Mouse (Mus musculus): ENCODE measurements around the gene Cebpa.

Gene Cebpa

GRCm38 (mm10) chr7:35146269-35146668, 27.2 kb downstream of the Cebpa start:
- no peak for DNase-seq (ENCODE audit: low read depth)

DNA sequence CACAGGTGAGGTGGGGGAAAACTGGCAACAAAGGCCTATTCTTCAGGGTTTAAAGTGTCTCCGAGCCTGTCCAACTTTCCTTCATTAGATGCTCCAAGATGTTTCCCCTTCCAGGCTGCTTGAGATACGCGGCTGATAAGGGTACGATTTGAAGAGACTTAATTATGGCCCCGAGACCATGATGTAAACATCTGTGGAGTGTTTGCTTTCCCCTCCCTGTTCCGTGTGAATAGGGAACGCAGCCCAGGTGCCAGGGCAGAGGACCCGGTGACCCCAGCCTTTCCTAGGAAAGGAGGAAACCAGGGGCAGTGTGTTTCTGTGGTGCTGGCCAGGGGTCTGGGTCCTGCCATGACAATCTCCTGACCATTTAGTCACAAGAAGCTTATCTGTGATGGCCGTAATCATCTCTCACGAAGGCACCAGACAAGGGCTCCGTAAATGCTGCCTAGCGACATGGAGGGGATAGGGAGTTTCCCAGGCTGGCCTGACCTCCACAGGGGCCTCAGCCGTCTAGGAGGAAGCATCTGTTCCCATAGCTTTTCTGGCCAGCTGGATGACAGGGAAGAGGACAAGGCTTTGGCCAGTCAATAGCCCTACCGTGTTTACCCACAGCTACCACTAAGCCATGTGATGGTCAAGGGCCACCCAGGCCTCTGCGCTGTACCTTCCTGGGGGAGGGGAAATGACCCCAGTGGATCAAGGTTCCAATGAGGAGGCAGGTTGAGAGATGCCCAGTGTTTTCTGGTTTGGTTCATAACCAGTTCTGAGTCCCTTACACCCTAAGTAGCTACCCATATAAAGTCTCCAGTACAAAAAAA, 30.7 kb downstream of the Cebpa start:
- no peak for DNase-seq (ENCODE audit: low read depth)

DNA sequence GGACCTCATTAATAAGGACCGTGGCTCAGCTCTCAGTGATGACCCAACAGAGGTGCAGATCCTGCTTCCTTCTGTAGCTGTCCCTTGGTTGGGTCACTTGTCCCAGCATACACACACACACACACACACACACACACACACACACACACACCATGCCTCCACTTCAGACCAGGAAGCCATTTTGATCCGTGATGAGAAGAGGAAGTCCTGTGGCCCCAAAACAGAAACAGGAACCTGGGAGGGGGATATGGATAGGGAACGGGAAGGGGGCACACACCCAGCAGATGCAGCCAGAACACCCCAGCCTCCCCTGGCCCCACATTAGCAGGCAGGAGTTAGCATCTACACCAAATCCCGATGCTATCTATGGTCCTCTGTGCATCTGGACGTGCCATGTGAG, 31.8 kb downstream of the Cebpa start:
- DNase-seq (ENCODE audit: low read depth): no peak

- no peak for DNase-seq (ENCODE audit: low read depth)
Observed at GRCm38 (mm10) chr7:35154449-35154848, 35.4 kb downstream of the Cebpa start.

DNA sequence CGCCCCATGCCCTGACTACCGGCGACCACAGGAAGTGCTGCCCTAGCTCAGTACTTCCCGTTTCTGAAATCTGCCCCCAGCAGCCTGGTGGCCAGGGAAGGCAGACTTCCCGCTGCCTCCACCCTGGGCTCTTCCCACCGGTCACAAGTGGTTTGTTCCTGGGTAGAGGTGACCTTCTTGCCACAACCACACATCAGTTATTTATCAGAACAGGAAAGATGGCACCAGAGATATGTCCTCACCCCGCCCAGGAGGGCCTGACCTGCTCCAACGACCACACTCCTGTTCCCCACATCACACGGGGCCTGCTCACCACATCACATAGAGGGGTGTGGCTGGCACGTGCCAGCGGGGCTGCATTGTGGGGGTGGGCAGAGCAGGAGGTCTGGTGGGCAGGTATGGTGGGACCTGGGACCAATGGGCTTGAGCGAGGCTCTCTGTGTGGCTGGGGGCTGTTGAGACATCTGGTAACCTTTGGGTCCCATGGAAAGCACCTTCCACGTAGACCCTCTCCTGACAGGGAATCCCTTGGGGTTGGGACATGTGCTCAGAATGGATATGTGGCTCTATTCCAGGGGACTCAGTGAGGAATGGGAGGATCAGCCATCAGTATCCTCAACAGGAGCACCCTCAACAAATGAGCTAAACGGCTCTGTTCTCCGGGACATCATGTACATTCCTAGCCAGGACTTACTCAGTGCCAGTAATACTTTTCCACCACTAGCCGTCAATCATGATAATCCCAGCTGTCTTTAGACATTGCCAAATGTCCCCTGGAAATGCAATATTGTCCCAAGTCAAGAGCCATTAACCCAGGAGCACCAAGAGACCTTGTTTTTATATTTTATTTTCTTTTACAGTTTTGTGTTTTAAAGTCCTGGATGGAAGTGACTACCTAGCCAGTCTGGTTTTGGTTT, 37.7 kb downstream of the Cebpa start:
- DNase-seq (ENCODE audit: low read depth): no peak

- DNase-seq (ENCODE audit: low read depth): no peak
Observed at GRCm38 (mm10) chr7:35157512-35157911, 38.4 kb downstream of the Cebpa start.

DNA sequence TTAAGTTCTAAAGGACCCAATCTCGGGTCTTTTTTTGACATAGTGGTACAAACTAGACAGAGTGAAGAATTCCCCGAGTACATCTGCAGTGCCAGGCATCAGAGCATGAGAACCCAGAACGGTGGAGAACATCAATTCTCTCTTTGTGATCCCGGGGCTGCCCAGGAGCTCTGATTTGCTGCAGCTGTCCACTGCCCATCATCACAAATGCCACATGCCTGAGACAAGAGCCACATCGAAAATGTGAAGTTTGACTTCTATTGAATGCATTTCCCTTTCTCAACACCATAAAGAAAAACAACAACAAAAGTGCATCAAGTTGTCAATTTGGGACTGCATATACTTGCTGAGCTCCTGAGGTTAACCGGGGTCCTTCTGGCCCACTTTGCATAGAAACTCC, 43.4 kb downstream of the Cebpa start:
- DNase-seq (ENCODE audit: low read depth): no peak

GRCm38 (mm10) chr7:35163600-35163999, 44.5 kb downstream of the Cebpa start:
- no peak for DNase-seq (ENCODE audit: low read depth)

DNA sequence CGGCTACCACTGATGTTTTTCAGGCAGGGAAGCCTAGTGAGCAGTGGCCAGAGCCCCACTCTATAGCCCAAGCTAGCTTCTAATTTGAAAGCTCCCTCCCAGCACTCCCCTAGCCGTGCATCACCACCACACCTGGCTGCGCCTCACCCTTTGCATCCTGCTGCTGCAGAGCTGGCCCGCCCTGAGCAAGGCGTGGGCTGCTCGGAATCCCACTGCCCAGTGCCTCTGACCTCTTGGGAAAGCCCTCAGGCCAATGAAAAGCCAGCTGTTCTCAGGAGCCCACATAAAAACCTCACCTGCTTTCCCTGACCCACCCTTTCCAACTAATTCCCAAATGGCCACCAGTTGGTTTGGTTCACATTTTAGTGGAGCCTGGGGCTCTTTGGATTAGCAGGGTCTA, 45.0 kb downstream of the Cebpa start:
- DNase-seq (ENCODE audit: low read depth): no peak

GRCm38 (mm10) chr7:35166988-35167387, 47.9 kb downstream of the Cebpa start:
- no peak for DNase-seq (ENCODE audit: low read depth)

GRCm38 (mm10) chr7:35167925-35168324, 48.8 kb downstream of the Cebpa start:
- no peak for DNase-seq (ENCODE audit: low read depth)

- DNase-seq (ENCODE audit: low read depth): peak; percentile 47
Observed at GRCm38 (mm10) chr7:35169341-35169740, 50.2 kb downstream of the Cebpa start.
